Mouse (Mus musculus): ENCODE measurements at regions not wholly inside any gene's neighbourhood (a gene's known extent, or its start where the extent isn't known, plus 50 kb on each side); places are given as distances from the start of the nearest gene placed in this dataset.
"Not testable (repeated sequence)": the region's sequence is repeated elsewhere in the genome, so short reads cannot be mapped to it uniquely, and the experiment has no call there.

DNA sequence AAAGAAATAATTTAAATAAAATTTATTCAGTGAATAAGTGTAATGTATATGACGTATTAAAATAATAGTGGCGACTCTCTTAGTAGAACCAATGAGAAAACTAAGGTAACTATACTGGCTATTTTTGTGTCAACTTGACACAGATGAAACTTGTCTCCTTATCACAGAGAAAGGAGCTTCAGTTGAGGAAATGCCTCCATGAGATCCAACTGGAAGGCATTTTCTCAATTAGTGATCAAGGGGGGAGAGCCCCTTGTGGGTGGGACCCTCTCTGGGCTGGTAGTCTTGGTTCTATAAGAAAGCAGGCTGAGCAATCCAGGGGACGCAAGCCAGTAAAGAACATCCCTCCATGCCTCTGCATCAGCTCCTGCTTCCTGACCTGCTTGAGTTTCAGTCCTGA, 73.1 kb upstream of the Rnpc3 start:
- DNase-seq (ENCODE audit: low read depth, low spot score), result not testable (repeated sequence)

DNA sequence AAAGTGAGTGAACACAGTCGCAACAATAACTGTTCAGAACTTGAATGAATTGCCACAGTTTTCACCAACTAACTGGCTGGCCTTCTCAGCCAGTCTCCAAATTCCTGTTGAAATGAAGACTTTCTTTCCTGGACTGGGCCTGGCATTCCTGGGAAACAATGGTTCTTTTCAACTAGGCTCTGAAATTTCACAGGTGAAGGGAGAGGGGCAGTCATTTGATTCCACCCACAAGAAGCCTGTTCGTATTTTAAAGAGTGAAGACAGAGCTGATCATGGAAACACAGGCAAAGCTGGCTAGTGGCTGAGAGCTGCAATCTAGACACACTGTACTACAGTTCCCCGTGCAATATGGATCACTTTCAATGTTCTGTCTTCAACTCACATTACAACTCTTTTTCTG, 69.1 kb upstream of the Rnpc3 start:
- no peak for DNase-seq (ENCODE audit: low read depth, low spot score)

DNA sequence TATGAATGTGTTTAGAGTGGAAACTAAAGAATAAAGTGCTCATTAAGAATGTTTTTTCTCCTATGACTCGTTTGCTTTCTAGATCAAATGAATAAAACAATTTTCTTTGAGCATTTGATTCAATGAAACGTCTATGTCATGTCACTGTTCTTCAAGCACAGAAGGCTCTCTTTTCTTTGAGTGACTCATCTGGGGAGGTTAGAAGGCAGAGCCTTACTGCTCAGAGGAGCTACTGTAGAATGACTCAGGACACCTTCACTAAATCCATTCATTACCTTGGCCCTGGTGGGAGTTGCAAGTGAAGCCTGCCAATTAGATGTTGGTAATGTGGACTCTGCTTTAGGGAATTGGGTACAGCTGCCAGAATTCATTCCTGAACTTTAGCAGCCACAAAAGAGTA, 67.5 kb upstream of the Rnpc3 start:
- peak; percentile 11 for DNase-seq (ENCODE audit: low read depth, low spot score)

DNA sequence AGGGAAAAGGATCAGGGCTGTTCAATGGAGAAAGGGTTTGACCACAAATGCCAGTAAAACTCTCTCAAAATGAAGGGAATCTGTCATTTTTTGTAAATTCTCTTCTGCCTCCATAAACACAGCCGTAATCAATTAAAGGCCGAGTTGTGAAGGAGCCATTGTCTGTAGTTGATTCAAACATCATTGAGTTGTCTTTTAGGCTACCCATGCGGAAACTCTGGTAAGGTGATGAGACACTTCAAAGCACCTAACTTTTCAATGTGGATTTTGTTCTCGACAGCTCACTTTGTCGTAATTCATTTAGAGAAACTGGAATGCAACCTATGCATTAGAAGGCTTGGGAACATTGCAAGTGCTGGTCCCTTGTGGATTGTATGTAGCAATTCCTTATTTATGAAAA, 66.6 kb upstream of the Rnpc3 start:
- no peak for DNase-seq (ENCODE audit: low read depth, low spot score)

Measured in 3T3-L1 (cell line).